Mouse (Mus musculus): ENCODE results near the gene Iqgap2. TPM values are rescaled to one million over a fixed set of nuclear protein-coding genes. Genes with fewer than 3 reads are reported as not detected.

Iqgap2 gene
- polyA plus RNA-seq, 1 experiment = 12.5 TPM

- H3K4me1 ChIP-seq (ENCODE audit: control insufficient read depth, insufficient read depth, low read length) = no peaks in the 10 kb centered on the region
- no peaks in the 10 kb centered on the region for H3K36me3 ChIP-seq (ENCODE audit: control insufficient read depth, insufficient read depth, low read length)
- no peak overlapping the region for H3K27ac ChIP-seq (ENCODE audit: insufficient read depth, low read depth, low read length)
- H3K4me3 ChIP-seq (ENCODE audit: insufficient read depth, low read depth, low read length) = no peak overlapping the region
- no peak for TF ChIP-seq POLR2A (IDR thresholded peaks at IDR 0.05; ENCODE audit: low read depth, low read length)
- TF ChIP-seq CTCF (conservative IDR thresholded peaks at IDR 0.05; ENCODE audit: insufficient read depth, insufficient read length, low read depth, low read length) = no peak
- 67% methylated on average over 9 of the region's 9 CpGs for WGBS
- no peaks in the 10 kb centered on the region for H3K27me3 ChIP-seq (replicated peaks; ENCODE audit: control insufficient read depth, insufficient read depth, low read length)
- peak; percentile 42 for DNase-seq
Measured at GRCm38 (mm10) chr13:95910270-95910669, 18.5 kb upstream of the Iqgap2 start.

- 87% methylated on average over 2 of the region's 2 CpGs for WGBS
- H3K4me3 ChIP-seq (ENCODE audit: insufficient read depth, low read depth, low read length) = no peak overlapping the region
- no peaks in the 10 kb centered on the region for H3K4me1 ChIP-seq (ENCODE audit: control insufficient read depth, insufficient read depth, low read length)
- no peaks in the 10 kb centered on the region for H3K27me3 ChIP-seq (replicated peaks; ENCODE audit: control insufficient read depth, insufficient read depth, low read length)
- no peak for DNase-seq
- no peaks in the 10 kb centered on the region for H3K36me3 ChIP-seq (ENCODE audit: control insufficient read depth, insufficient read depth, low read length)
- H3K27ac ChIP-seq (ENCODE audit: insufficient read depth, low read depth, low read length) = no peak overlapping the region
- no peak for TF ChIP-seq POLR2A (IDR thresholded peaks at IDR 0.05; ENCODE audit: low read depth, low read length)
- no peak for TF ChIP-seq CTCF (conservative IDR thresholded peaks at IDR 0.05; ENCODE audit: insufficient read depth, insufficient read length, low read depth, low read length)
Measured at GRCm38 (mm10) chr13:95909244-95909643, 17.5 kb upstream of the Iqgap2 start.

GRCm38 (mm10) chr13:95902696-95903095 lies 11.0 kb upstream of the Iqgap2 start:
- H3K4me1 ChIP-seq (ENCODE audit: control insufficient read depth, insufficient read depth, low read length) = no peaks in the 10 kb centered on the region
- no peaks in the 10 kb centered on the region for H3K27me3 ChIP-seq (replicated peaks; ENCODE audit: control insufficient read depth, insufficient read depth, low read length)
- no peak overlapping the region for H3K27ac ChIP-seq (ENCODE audit: insufficient read depth, low read depth, low read length)
- DNase-seq = no peak
- TF ChIP-seq POLR2A (IDR thresholded peaks at IDR 0.05; ENCODE audit: low read depth, low read length) (no peak), CTCF (conservative IDR thresholded peaks at IDR 0.05; ENCODE audit: insufficient read depth, insufficient read length, low read depth, low read length) (no peak)
- H3K4me3 ChIP-seq (ENCODE audit: insufficient read depth, low read depth, low read length) = no peak overlapping the region
- H3K36me3 ChIP-seq (ENCODE audit: control insufficient read depth, insufficient read depth, low read length) = no peaks in the 10 kb centered on the region
- 90% methylated on average over 3 of the region's 3 CpGs for WGBS

GRCm38 (mm10) chr13:95899885-95900650 lies 8.3 kb upstream of the Iqgap2 start:
- Histone ChIP-seq H3K36me3 (ENCODE audit: control insufficient read depth, insufficient read depth, low read length) (no peaks in the 10 kb centered on the region), H3K4me3 (ENCODE audit: insufficient read depth, low read depth, low read length) (no peak overlapping the region), H3K4me1 (ENCODE audit: control insufficient read depth, insufficient read depth, low read length) (no peaks in the 10 kb centered on the region), H3K27me3 (replicated peaks; ENCODE audit: control insufficient read depth, insufficient read depth, low read length) (no peaks in the 10 kb centered on the region), H3K27ac (ENCODE audit: insufficient read depth, low read depth, low read length) (no peak overlapping the region)
- TF ChIP-seq POLR2A (IDR thresholded peaks at IDR 0.05; ENCODE audit: low read depth, low read length) (no peak), CTCF (conservative IDR thresholded peaks at IDR 0.05; ENCODE audit: insufficient read depth, insufficient read length, low read depth, low read length) (no peak)
- WGBS = 62% methylated on average over 1 of the region's 1 CpGs
- DNase-seq = no peak

- no peak for DNase-seq
- Histone ChIP-seq H3K27ac (ENCODE audit: insufficient read depth, low read depth, low read length) (no peak overlapping the region), H3K36me3 (ENCODE audit: control insufficient read depth, insufficient read depth, low read length) (no peaks in the 10 kb centered on the region), H3K4me3 (ENCODE audit: insufficient read depth, low read depth, low read length) (no peak overlapping the region), H3K4me1 (ENCODE audit: control insufficient read depth, insufficient read depth, low read length) (no peaks in the 10 kb centered on the region), H3K27me3 (replicated peaks; ENCODE audit: control insufficient read depth, insufficient read depth, low read length) (no peaks in the 10 kb centered on the region)
- WGBS = 90% methylated on average over 6 of the region's 6 CpGs
- TF ChIP-seq CTCF (conservative IDR thresholded peaks at IDR 0.05; ENCODE audit: insufficient read depth, insufficient read length, low read depth, low read length) (no peak), POLR2A (IDR thresholded peaks at IDR 0.05; ENCODE audit: low read depth, low read length) (no peak)
Measured at GRCm38 (mm10) chr13:95896501-95896900, 4.8 kb upstream of the Iqgap2 start.

GRCm38 (mm10) chr13:95893166-95893565 lies 1.4 kb upstream of the Iqgap2 start:
- WGBS = 95% methylated on average over 4 of the region's 4 CpGs
- H3K4me3 ChIP-seq (ENCODE audit: insufficient read depth, low read depth, low read length) = no peak overlapping the region
- no peaks in the 10 kb centered on the region for H3K36me3 ChIP-seq (ENCODE audit: control insufficient read depth, insufficient read depth, low read length)
- DNase-seq = no peak
- H3K27me3 ChIP-seq (replicated peaks; ENCODE audit: control insufficient read depth, insufficient read depth, low read length) = no peaks in the 10 kb centered on the region
- peaks cover 8% of the 10 kb centered on the region; the same call in 1 of the 2 replicates for H3K4me1 ChIP-seq (ENCODE audit: control insufficient read depth, insufficient read depth, low read length)
- TF ChIP-seq POLR2A (IDR thresholded peaks at IDR 0.05; ENCODE audit: low read depth, low read length) = no peak
- H3K27ac ChIP-seq (ENCODE audit: insufficient read depth, low read depth, low read length) = no peak overlapping the region

GRCm38 (mm10) chr13:95892611-95893145 lies 956 bp upstream of the Iqgap2 start:
- no peaks in the 10 kb centered on the region for H3K36me3 ChIP-seq (ENCODE audit: control insufficient read depth, insufficient read depth, low read length)
- TF ChIP-seq CTCF (conservative IDR thresholded peaks at IDR 0.05; ENCODE audit: insufficient read depth, insufficient read length, low read depth, low read length) (no peak), POLR2A (IDR thresholded peaks at IDR 0.05; ENCODE audit: low read depth, low read length) (no peak)
- peak overlapping the region; percentile 54 for H3K4me3 ChIP-seq (ENCODE audit: insufficient read depth, low read depth, low read length)
- WGBS = 25% methylated on average over 12 of the region's 12 CpGs
- no peak overlapping the region for H3K27ac ChIP-seq (ENCODE audit: insufficient read depth, low read depth, low read length)
- DNase-seq = peak; percentile 35
- H3K27me3 ChIP-seq (replicated peaks; ENCODE audit: control insufficient read depth, insufficient read depth, low read length) = no peaks in the 10 kb centered on the region
- peaks cover 8% of the 10 kb centered on the region; the same call in 1 of the 2 replicates for H3K4me1 ChIP-seq (ENCODE audit: control insufficient read depth, insufficient read depth, low read length)
